Mouse (Mus musculus): ENCODE data around the gene Tubal3.

Tubal3 gene

GRCm38 (mm10) chr13:3924483-3924882 lies 6.4 kb downstream of the Tubal3 start:
- DNase-seq (ENCODE audit: low spot score in 2 of 2), result no peak

DNA sequence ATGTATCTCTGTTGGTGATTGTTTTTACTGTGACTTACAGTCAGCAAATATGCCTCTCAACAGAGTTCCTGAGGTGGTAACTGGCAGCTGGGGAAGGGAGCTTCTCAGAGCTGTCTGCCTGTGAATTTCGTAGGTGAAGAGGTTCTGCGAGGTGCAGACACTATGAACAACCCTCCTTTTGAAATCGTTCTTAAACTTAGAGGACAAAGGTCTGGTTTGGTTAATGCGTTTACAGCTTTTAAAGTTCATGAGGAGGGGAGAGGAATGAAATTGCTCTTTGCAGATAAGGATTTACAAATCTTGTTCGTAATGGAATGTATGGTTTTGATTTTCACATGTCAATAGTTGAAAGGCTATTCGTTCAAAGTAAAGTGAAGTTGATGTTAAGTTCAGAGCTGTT lies 7.6 kb downstream of the Tubal3 start:
- DNase-seq (ENCODE audit: low spot score in 2 of 2), result no peak

- no peak for DNase-seq (ENCODE audit: low spot score in 2 of 2)
These were observed 8.0 kb downstream of the Tubal3 start for GRCm38 (mm10) chr13:3926046-3926445.

DNA sequence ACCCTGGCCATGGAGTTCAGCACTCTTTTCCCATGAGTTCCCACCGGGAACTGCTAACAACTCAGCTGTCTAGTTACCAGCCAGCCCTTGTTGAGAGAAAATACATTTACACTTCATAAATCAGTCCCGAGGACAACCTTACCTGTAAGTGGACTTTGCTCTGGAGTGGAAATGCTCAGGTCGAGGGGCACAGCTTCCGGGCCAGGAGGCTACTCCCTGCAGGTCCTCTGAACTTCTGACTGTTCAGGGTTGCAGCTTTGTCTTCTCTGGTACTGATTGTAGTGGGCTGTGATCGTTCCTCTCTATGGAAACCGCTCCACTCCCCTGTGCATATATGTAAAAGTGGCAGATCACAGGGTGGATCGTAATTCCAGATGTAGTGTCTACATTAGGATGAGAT lies 26.6 kb downstream of the Tubal3 start:
- DNase-seq (ENCODE audit: low spot score in 2 of 2), result no peak

- no peak for DNase-seq (ENCODE audit: low spot score in 2 of 2)
These were observed 27.2 kb downstream of the Tubal3 start, which contains the start of gene Ucn3 for GRCm38 (mm10) chr13:3945249-3945648. Gene Ucn3 (minus strand): TSS chr13:3945349.

DNA sequence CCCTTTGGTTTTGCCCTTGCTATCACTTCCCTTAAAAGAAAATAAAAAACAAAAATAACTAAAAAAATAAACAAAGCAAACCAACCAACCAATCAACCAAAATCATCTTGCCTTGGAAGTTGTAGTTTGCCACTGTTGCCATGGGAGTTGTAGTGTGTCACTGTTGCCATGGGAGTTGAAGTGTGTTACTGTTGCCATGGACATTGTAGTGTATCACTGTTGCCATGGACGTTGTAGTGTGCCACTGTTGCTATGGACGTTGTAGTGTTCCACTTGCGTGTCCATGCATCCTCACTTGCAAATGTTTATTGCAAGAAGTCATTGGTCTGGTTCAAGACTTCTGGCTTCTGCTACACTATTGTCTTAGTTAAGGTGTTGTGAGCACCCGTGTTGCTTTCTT lies 29.2 kb downstream of the Tubal3 start:
- no peak for DNase-seq (ENCODE audit: low spot score in 2 of 2)

DNA sequence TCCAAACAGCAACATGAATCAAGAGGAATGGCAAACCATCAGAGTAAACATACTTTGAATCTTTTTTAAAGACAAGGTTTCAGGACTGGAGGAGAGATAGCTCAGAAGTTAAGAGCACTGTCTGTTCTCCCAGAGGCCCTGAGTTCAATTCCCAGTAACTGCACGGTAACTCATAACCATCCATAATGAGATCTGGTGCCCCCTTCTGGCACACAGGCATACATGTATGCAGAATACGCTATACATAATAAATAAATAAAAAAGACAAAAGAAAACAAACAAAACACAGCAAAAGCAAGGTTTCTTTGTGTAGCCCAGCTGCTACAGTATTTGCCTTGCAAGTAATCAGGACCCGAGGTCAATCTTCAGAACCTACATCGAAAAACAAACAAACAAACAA lies 31.4 kb downstream of the Tubal3 start:
- no peak for DNase-seq (ENCODE audit: low spot score in 2 of 2)

GRCm38 (mm10) chr13:3951198-3951914 lies 33.3 kb downstream of the Tubal3 start:
- DNase-seq (ENCODE audit: low spot score in 2 of 2), result no peak

DNA sequence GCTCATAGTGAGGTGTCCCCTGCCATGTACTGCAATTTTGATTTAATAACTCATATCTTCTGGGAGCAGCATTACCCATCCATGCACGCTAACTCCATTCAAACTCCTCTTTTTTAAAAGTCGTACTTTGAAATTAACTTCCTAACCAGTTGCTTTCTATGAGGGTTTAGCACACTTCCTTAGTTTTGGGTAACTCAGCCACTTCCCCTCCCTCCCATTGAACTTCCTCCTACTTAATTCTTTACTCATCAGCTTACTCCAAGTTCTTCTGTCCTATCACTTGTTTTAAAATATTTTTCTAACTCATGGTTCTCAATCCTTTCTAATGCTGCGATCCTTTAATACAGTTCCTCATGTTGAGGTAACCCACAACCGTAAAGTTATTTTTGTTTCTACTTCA lies 50.8 kb downstream of the Tubal3 start:
- no peak for DNase-seq (ENCODE audit: low spot score in 2 of 2)
